Mouse (Mus musculus) WW6 (cell line): Measurements from ENCODE around the gene Strn4.

Experiments
- DNase-seq: peaks from one replicate; pipeline ENCODE4 v3.0.0-alpha.2; 2013; ENCODE audit warnings: low read depth, low spot score

Strn4 gene

GRCm38 (mm10) chr7:16810920-16811648 lies 4.6 kb upstream of the Strn4 start:
- DNase-seq: no peak

DNA sequence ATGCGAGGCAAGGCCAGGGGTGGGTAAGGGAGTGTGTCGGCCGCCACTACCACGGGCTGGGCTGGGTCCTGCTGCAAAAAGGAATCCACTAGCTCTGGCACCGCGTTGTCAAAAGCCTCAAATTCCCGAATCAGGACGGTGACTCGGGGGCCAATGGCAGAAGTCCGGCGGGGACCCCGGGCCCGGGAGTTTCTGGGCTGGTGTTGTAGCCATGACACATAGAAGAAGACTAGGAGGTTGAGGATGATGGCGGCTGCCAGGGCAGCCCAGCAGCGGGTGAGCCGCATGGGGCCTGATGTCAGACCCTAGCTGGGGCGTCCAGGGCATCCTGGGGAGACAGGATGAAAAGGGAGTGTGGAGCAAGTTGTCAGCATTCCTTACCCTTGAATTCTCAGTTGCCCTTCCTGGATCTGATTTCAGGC lies 4.0 kb upstream of the Strn4 start:
- no peak for DNase-seq

DNA sequence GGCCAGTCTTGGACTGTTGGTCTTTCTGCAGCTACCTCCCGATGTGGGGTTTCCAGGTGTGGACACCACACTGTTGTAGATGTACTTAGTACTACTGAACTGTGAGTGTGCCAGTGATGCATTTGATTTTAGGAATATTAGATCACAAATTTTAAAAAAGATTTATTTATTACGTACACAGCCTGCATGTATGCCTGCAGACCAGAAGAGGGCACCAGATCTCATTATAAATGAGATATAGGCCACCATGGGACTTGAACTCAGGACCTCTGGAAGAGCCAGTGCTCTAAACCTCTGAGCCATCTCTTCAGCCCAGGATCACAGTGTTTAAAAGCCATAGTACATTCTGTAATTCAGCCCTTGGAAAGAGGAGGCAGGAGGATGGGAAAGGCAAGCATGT lies 3.2 kb upstream of the Strn4 start:
- no peak for DNase-seq

- DNase-seq: no peak
Measured at GRCm38 (mm10) chr7:16816078-16816474, 387 bp downstream of the Strn4 start.

DNA sequence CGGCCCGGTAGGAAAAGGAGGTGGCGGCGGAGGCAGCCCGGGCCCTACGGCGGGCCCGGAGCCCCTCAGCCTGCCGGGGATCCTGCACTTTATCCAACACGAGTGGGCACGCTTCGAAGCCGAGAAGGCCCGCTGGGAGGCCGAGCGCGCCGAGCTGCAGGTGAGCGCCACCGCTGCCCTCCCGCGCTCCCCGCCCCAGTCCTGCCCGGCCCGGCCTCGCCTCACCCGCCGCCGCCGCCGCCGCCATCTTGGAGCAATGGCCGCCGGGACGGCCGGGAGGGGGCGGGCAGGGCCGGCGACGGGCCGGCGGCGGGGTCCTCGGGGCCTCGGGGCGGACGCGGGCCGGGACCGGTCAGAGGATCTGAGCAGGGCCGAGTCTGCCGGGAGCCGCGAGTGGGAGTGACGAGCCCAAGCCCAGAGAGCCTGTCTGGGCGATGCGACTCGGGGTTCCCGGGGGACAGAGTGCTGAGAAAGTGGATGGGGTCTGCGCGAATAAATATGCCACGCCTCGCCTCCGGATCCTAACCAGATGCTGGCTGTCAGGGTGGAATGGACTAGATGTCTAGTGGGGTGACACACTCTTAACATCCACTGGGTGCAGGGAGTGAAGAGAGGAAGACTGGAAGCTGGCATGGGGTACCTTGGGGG lies 910 bp downstream of the Strn4 start, which contains the start of gene Fkrp:
TSS of gene Fkrp (minus strand) at position 258 of the 648 bp plus-strand sequence.
- DNase-seq: no peak

DNA sequence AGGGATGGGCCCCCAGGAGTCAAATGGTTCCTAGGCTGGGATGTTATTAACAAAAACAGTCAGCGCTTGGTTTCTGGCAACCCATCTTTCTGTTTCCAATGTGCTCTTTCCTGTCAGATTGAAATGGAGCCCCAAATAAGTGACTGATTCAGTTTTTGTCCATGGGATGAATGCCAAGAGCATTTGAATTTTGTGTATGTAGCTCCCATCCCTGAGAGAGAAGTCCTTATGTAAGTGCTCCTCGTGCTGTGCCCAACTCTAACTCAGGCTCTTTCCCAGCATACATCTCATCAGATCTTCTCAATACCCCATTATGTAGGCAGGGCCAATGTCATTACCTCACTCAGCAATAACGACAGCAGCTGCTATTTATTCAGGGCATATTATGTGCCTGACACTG lies 2.0 kb downstream of the Strn4 start:
- no peak for DNase-seq

- no peak for DNase-seq
Measured at GRCm38 (mm10) chr7:16819794-16820193, 4.1 kb downstream of the Strn4 start.

DNA sequence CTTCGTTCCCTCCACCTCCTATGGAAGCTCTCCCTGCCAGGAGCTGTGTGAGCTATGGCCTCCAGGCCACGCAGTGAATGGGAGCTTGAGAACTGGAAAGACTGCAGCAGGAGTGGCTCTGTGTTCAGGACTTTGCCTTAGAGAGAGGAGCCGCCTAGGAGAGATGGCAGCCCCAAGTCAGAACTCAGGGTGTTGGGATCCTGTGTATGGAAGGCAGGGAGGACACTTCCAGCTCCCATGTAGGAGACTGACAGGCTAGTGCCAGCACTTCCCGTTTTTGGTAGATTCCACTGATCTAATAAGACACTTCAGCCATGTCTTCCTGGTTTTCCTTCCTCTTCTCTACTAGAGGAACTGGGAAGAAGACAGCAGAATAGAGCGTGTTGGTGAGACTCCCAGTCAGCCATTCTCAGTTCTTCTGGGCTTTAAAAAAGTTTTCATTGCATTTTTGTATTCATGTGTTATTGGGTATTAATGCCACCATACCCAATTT lies 4.6 kb downstream of the Strn4 start:
- no peak for DNase-seq

GRCm38 (mm10) chr7:16821091-16821490 lies 5.4 kb downstream of the Strn4 start:
- no peak for DNase-seq

GRCm38 (mm10) chr7:16821669-16822101 lies 6.0 kb downstream of the Strn4 start:
- DNase-seq: no peak

GRCm38 (mm10) chr7:16823734-16824133 lies 8.0 kb downstream of the Strn4 start:
- no peak for DNase-seq

DNA sequence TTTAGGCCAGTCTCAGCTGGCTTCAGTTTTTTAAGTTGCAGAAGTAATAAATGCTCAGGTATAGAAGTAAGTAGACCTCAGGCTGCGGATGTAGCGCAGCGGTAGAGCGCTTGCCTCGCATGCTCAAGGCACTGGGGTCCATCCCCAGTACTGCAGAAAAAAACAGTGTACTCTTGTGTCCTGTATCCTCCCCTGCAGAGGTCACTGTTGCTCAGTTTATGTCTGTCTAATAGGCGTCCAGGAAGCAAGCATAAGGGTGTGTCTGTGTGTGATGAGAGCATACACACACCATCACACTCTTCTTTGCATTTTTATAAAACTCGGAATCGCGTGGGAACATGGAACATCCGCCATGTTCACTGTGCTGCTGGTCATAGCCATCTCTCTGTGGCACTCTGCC lies 10.1 kb downstream of the Strn4 start:
- DNase-seq: no peak

DNA sequence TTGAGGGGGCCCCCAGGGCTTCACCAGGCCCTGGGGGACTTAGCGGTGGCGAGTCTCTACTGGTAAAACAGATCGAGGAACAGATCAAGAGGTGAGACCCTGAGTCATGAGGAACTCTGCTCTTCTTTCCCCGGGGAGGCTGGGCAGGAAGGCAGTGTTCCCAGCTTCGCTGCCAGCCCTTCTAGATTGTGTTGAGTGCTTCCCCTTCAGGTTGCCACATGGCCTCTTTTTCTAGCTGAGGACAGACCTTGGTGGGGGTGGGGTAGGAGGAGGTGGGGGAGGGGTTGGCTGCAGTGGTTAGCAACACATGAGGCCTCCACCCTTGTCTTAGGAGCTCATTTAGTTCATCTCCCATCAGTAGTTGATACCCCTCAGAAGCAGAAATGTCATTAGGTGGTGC lies 10.9 kb downstream of the Strn4 start:
- no peak for DNase-seq

- DNase-seq: no peak
Measured at GRCm38 (mm10) chr7:16827274-16827673, 11.6 kb downstream of the Strn4 start.

- DNase-seq: no peak
Measured at GRCm38 (mm10) chr7:16830449-16830848, 14.8 kb downstream of the Strn4 start.

- DNase-seq: no peak
Measured at GRCm38 (mm10) chr7:16837916-16838803, 22.5 kb downstream of the Strn4 start.

- DNase-seq: no peak
Measured at GRCm38 (mm10) chr7:16838804-16839426, 23.2 kb downstream of the Strn4 start.

GRCm38 (mm10) chr7:16839427-16840108 lies 23.9 kb downstream of the Strn4 start:
- no peak for DNase-seq

DNA sequence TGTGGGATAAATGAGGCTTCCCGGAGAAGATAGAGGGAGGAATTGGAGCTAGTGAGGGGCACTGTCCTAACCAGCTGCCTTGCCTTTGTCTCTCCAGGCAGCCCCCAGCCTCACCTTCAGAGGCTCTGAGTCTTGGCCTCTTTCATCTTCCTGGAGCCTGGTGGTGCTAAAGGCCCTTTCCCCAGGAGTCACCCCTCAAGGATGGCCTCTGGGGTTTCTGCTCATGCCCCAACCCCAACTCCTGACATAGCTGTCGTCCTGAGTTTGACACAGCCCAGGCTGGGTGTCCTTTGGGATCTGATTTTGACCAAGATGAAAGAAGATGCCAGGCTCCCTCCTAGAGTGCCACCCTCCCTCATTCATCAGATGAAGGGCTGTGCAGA lies 24.4 kb downstream of the Strn4 start:
- no peak for DNase-seq

GRCm38 (mm10) chr7:16841078-16841477 lies 25.4 kb downstream of the Strn4 start:
- DNase-seq: no peak
